Mouse (Mus musculus): Measurements from ENCODE around the gene Cntnap5a. TPM values are rescaled to one million over a fixed set of nuclear protein-coding genes. Genes with fewer than 3 reads are reported as not detected.

Gene Cntnap5a
- polyA plus RNA-seq (2017; shearing (Covaris generic)): 0.07 TPM

GRCm38 (mm10) chr1:115684518-115685368 is at the start of gene Cntnap5a:
Gene Cntnap5a, plus strand, starts transcription at chr1:115684756.

Data from CD4-positive, CD25-positive, alpha-beta regulatory T cell (primary cell).